Mouse (Mus musculus) heart, embryonic 15.5 days (tissue): ENCODE measurements around the gene Lpo. TPM values are rescaled to one million over a fixed set of nuclear protein-coding genes. Genes with fewer than 3 reads are reported as not detected.
"Not testable (repeated sequence)": the region's sequence is repeated elsewhere in the genome, so short reads cannot be mapped to it uniquely, and the experiment has no call there.

Experiments used
- ATAC-seq: fragments of 200-750 bp; cut with Nextera tagmentation; replicated peaks from 2 replicates; pipeline ENCODE4 v1.8.0; 2017; ENCODE audit warnings: low read depth, moderate TSS enrichment; ENCODE audit not compliant: insufficient number of reproducible peaks, insufficient read depth, low FRiP score
- H3K27ac ChIP-seq: fragments of 300-500 bp; sonication (generic); 2 replicates; pipeline ENCODE4 v1.5.1; 2015; ENCODE audit warnings: mild to moderate bottlenecking, inconsistent platforms
- H3K27me3 ChIP-seq: fragments of 300-500 bp; sonication (generic); 2 replicates; pipeline ENCODE4 v1.6.1; 2015; ENCODE audit warnings: inconsistent platforms
- H3K36me3 ChIP-seq: fragments of 300-500 bp; sonication (generic); 2 replicates; pipeline ENCODE4 v1.6.1; 2015; ENCODE audit warnings: mild to moderate bottlenecking, inconsistent platforms
- H3K4me1 ChIP-seq: fragments of 300-500 bp; sonication (generic); replicated peaks from 2 replicates; pipeline ENCODE4 v1.6.1; 2015; ENCODE audit warnings: inconsistent platforms
- H3K4me2 ChIP-seq: fragments of 300-500 bp; sonication (generic); 2 replicates; pipeline ENCODE4 v1.6.1; 2015; ENCODE audit warnings: inconsistent platforms, mild to moderate bottlenecking, moderate library complexity
- H3K4me3 ChIP-seq: fragments of 300-500 bp; sonication (generic); 2 replicates; pipeline ENCODE4 v1.5.1; 2015; ENCODE audit warnings: mild to moderate bottlenecking, inconsistent platforms
- H3K9ac ChIP-seq: fragments of 300-500 bp; sonication (generic); 2 replicates; pipeline ENCODE4 v1.6.1; 2015; ENCODE audit warnings: mild to moderate bottlenecking, inconsistent platforms
- H3K9me3 ChIP-seq: fragments of 300-500 bp; sonication (generic); replicated peaks from 2 replicates; pipeline ENCODE4 v1.6.1; 2016; ENCODE audit warnings: inconsistent platforms
- whole genome bisulfite sequencing: fragments of 180-500 bp; shearing (Covaris S2); methylation state at CpG from one replicate; pipeline ENCODE4 v1.1.7; 2015; ENCODE audit warnings: mixed read lengths; 5-methylcytosine and 5-hydroxymethylcytosine counted together
- polyA plus RNA-seq: library from polyadenylated mRNA; unstranded; fragments of >200 nt; fragmentation: Nextera tagmentation; extraction: Ambion mirVana; gene quantifications from 2 replicates; pipeline ENCODE4 v1.2.1, GENCODE M21; 2015

Gene Lpo
- polyA plus RNA-seq = 0.13 and 0.79 TPM in 2 replicates

DNA sequence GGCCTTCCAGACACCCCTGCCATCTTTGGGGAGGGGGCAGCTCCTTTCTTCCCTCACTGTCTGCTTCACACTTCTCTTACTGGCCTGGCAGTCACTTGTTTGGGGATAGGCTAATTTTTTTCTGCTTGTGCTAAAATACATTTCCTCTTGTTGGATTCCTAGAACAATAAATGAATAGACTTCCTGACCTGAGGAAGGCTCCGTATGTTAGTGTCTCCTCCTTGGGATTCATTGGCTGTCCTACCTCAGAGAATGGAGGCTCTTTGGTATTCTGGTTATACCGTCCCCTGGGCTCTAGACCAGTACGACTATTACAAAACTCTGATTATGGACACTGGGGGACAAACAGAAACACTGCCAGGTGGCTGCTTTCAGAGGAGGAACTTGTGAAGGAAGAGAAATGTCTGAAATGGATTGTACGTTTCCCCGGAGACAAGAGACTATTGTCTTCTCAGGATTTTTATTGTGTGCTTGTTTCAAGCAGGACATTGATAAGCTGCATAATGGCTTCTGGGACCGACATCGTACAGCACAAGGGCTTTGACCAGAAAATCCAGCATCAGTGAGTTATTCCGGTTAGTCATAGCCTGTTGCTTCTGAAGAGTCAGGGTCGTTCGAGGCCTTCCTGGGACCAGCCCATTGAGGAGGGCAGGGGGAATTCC is at the start of gene Lpo:
Gene Lpo, minus strand, starts transcription at position 51 of the 662 bp plus-strand sequence.
- ATAC-seq = no peak
- WGBS = 59% methylated on average over 10 of the region's 10 CpGs
- H3K27me3 ChIP-seq = peaks cover 25% of the 10 kb centered on the region
- no peak within 1 kb of the TSS for H3K27ac ChIP-seq
- no peaks in the 10 kb centered on the region for H3K4me1 ChIP-seq
- H3K9ac ChIP-seq = no peak within 1 kb of the TSS
- H3K9me3 ChIP-seq = no peaks in the 10 kb centered on the region
- H3K4me2 ChIP-seq = no peak within 1 kb of the TSS
- H3K4me3 ChIP-seq = no peak within 1 kb of the TSS
- no peaks in the 10 kb centered on the region for H3K36me3 ChIP-seq

- ATAC-seq = no peak
Measured at GRCm38 (mm10) chr11:87875436-87875835, 47.3 kb upstream of the Lpo start, which contains the start of gene Epx. Gene Epx (minus strand): TSS chr11:87875536.

DNA sequence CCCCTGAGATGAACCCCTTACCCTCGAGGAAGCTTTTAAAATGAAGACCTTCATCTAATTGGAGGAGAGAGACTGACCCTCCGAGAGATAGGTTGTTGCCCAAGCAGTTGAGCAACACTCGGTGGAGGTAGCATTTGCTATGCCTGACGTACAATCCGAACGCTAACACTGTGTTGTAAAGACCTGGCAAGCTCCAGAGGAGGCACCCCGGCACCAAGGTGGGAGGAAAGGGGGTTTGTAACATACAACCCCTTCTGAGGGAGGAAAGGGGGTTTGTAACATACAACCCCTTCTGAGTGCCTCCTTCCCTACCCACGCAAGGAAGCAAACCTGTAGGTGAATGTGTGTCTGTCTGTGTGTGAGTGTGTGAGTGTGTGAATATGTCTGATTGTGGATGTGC is 43.7 kb upstream of the Lpo start:
- Histone ChIP-seq H3K9ac (no peak overlapping the region), H3K4me1 (no peaks in the 10 kb centered on the region; the same call in 1 of the 2 replicates), H3K4me3 (no peak overlapping the region), H3K36me3 (no peaks in the 10 kb centered on the region), H3K4me2 (no peak overlapping the region), H3K27ac (no peak overlapping the region), H3K9me3 (no peaks in the 10 kb centered on the region), H3K27me3 (peaks cover 11% of the 10 kb centered on the region; the same call in 1 of the 2 replicates)
- no peak for ATAC-seq
- 31% methylated on average over 8 of the region's 8 CpGs for WGBS

More at GRCm38 (mm10) chr11:87875436-87875835, 47.3 kb upstream of the Lpo start, which contains the start of gene Epx:
- no peak within 1 kb of the TSS for H3K9ac ChIP-seq
- no peaks in the 10 kb centered on the region; the same call in 1 of the 2 replicates for H3K4me1 ChIP-seq
- no peaks in the 10 kb centered on the region for H3K9me3 ChIP-seq
- 71% methylated on average over 6 of the region's 6 CpGs for WGBS
- no peaks in the 10 kb centered on the region for H3K36me3 ChIP-seq
- H3K27me3 ChIP-seq = peaks cover 11% of the 10 kb centered on the region; the same call in 1 of the 2 replicates
- H3K4me2 ChIP-seq = no peak within 1 kb of the TSS
- no peak within 1 kb of the TSS for H3K27ac ChIP-seq
- no peak within 1 kb of the TSS for H3K4me3 ChIP-seq

GRCm38 (mm10) chr11:87870096-87870495 is 42.0 kb upstream of the Lpo start:
- peaks cover 3% of the 10 kb centered on the region; the same call in 1 of the 2 replicates for H3K27me3 ChIP-seq
- ATAC-seq = no peak
- H3K36me3 ChIP-seq = no peaks in the 10 kb centered on the region
- no peaks in the 10 kb centered on the region; the same call in 1 of the 2 replicates for H3K4me1 ChIP-seq
- no peak overlapping the region for H3K4me2 ChIP-seq
- H3K9me3 ChIP-seq = no peaks in the 10 kb centered on the region
- H3K27ac ChIP-seq = no peak overlapping the region
- no peak overlapping the region for H3K9ac ChIP-seq
- 77% methylated on average over 2 of the region's 2 CpGs for WGBS
- no peak overlapping the region for H3K4me3 ChIP-seq

DNA sequence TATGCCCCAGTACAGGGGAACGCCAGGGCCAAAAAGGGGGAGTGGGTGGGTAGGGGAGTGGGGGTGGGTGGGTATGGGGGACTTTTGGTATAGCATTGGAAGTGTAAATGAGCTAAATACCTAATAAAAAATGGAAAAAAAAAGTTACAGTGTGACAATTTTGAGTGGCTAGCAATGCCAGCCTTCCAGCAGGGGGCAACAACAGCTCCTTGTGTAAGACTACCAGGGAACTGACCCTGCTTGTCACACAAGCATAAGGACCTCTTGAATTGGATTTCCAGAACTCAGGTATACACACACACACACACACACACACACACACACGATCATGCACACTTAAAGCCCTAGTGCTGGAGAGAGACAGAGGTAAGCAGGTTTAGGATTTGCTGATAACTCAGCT is 38.8 kb upstream of the Lpo start:
- not testable (repeated sequence) for ATAC-seq, H3K4me1 ChIP-seq, H3K36me3 ChIP-seq, H3K9ac ChIP-seq, H3K27ac ChIP-seq, H3K9me3 ChIP-seq, H3K4me2 ChIP-seq, H3K4me3 ChIP-seq, H3K27me3 ChIP-seq
- 92% methylated on average over 1 of the region's 2 CpGs for WGBS

GRCm38 (mm10) chr11:87862805-87863204 is 34.7 kb upstream of the Lpo start:
- ATAC-seq = no peak
- Histone ChIP-seq H3K4me1 (0 out of 2 replicates have a peak, but pooled peaks cover 6% of the 10 kb centered on the region), H3K9ac (no peak overlapping the region), H3K4me3 (no peak overlapping the region), H3K27ac (no peak overlapping the region), H3K27me3 (no peaks in the 10 kb centered on the region), H3K4me2 (no peak overlapping the region), H3K36me3 (no peaks in the 10 kb centered on the region; the same call in 1 of the 2 replicates), H3K9me3 (no peaks in the 10 kb centered on the region)
- 91% methylated on average over 13 of the region's 13 CpGs for WGBS

DNA sequence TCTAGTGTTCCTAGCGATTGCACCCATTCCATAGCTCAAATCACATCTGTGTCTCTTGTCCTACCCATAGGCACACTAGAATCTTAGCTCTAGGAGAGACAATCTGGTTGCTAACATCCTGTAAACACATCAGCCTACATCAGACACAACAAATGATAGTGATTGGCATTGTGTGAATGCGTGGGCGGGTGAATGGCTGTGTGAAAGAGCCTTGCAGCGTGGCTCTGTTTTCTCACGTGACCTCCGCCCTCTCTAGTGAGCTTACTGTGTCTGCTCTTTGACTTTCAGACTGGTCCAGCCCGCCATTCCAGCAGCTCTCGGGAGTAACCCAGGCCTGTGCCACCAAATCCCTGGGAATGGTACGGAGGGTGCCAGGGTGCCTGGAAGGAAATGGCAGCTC is 32.3 kb upstream of the Lpo start:
- ATAC-seq = no peak
- Histone ChIP-seq H3K4me1 (0 out of 2 replicates have a peak, but pooled peaks cover 6% of the 10 kb centered on the region), H3K4me2 (no peak overlapping the region), H3K9ac (no peak overlapping the region), H3K9me3 (no peaks in the 10 kb centered on the region), H3K27ac (no peak overlapping the region), H3K27me3 (no peaks in the 10 kb centered on the region; the same call in 1 of the 2 replicates), H3K36me3 (no peaks in the 10 kb centered on the region; the same call in 1 of the 2 replicates), H3K4me3 (no peak overlapping the region)
- 84% methylated on average over 9 of the region's 9 CpGs for WGBS

- no peaks in the 10 kb centered on the region; the same call in 1 of the 2 replicates for H3K36me3 ChIP-seq
- H3K4me2 ChIP-seq = no peak overlapping the region
Measured at GRCm38 (mm10) chr11:87859273-87859672, 31.2 kb upstream of the Lpo start.

DNA sequence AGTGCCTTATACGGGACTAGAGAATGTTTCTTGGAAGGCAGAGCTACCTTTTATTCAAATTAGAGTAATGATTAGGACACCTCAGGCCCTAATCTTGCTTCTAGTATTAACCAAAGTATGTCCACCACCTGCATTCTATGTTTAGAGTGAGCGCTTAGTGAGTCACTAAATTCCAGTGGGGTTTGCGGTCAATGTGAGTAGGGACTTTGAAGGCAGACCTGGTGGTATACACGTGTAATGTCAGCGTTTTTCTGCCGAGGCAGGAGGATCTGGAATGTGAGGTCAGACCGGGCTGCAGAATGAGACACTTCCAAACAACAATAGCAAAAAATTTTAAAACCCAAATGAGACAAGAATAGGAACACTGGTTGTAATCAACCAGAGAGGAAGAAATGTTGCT is 26.5 kb upstream of the Lpo start:
- H3K36me3 ChIP-seq = no peaks in the 10 kb centered on the region
- no peak overlapping the region for H3K4me3 ChIP-seq
- H3K9me3 ChIP-seq = no peaks in the 10 kb centered on the region
- H3K9ac ChIP-seq = no peak overlapping the region
- no peaks in the 10 kb centered on the region; the same call in 1 of the 2 replicates for H3K27me3 ChIP-seq
- ATAC-seq = no peak
- peaks cover 15% of the 10 kb centered on the region for H3K4me1 ChIP-seq
- H3K4me2 ChIP-seq = no peak overlapping the region
- 81% methylated on average over 7 of the region's 7 CpGs for WGBS
- no peak overlapping the region for H3K27ac ChIP-seq

More at GRCm38 (mm10) chr11:87859273-87859672, 31.2 kb upstream of the Lpo start:
- peak; percentile 62; the same call in 1 of the 2 replicates for ATAC-seq
- H3K9me3 ChIP-seq = no peaks in the 10 kb centered on the region
- 55% methylated on average over 11 of the region's 11 CpGs for WGBS
- H3K4me3 ChIP-seq = no peak overlapping the region
- no peak overlapping the region for H3K27ac ChIP-seq
- H3K4me1 ChIP-seq = 0 out of 2 replicates have a peak, but pooled peaks cover 6% of the 10 kb centered on the region
- no peak overlapping the region for H3K9ac ChIP-seq
- no peaks in the 10 kb centered on the region; the same call in 1 of the 2 replicates for H3K27me3 ChIP-seq

DNA sequence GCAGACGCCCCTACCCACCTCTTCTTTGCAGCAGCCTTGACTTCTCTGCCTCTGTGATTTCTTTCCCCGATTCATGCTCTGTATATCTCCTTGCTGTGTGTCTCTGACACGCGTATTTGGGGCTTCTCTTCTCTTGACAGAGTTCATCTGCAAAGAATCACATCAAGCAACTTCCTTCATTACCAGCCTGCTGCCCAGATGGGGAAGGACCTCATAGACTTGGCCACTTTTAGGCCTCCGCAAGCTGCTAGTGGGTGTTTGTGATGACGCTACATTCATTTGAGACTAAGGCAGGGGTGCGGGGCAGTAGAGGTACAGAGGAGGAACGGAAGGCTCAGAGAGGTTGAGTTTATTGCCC is 25.5 kb upstream of the Lpo start:
- Histone ChIP-seq H3K4me2 (peak overlapping the region; percentile 86), H3K27me3 (no peaks in the 10 kb centered on the region; the same call in 1 of the 2 replicates), H3K9me3 (no peaks in the 10 kb centered on the region), H3K36me3 (no peaks in the 10 kb centered on the region), H3K27ac (peak overlapping the region; percentile 51; the same call in 1 of the 2 replicates), H3K4me3 (peak overlapping the region; percentile 72), H3K9ac (peak overlapping the region; percentile 60), H3K4me1 (peaks cover 9% of the 10 kb centered on the region)
- 0 out of 2 replicates have a peak, but pooled peaks have one; percentile 39 for ATAC-seq
- WGBS = 33% methylated on average over 8 of the region's 8 CpGs

DNA sequence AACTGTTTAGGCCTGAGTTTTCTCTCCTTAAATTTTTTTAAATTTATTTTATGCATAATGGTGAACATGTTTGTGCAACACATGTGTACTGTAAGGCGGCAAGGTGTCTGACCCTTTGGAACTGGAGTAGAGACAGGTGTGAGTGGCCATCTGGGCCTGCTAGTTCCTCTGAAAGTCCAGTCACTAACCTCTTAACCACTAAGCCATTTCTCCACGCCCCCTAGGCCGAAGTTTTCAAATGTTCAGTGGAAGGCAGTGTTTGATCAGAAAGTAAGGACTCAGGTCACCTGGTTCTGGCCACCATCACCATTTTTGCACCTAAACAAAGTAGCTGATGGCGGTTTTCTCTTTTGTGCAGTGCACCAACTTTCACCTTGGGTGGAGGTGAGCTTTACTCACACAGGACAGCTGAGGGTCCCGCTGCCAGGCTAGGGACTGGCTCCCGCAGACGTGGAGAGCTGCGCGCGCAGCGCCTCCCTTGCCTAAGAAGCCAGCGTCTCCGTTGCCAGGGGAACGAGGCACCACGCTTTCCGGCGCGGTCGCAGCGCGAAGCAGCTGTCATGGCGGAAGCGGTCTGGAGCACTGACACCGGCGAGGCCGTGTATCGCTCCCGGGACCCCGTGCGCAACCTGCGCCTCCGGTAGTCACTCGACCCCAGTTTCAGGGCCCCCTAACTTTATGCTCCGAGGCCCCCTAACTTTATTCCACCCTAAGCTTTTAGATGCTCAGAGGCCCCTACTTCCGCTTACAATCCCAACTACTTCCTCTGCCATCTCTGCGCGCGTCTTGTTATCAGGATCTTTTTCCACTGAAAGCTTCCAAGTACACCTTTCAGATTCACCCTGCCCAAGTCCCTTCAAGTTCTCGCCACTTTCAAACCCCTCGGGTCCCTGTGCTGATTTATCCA is 24.9 kb upstream of the Lpo start, which contains the start of gene Mks1:
Gene Mks1, plus strand, starts transcription at position 526 of the 907 bp plus-strand sequence.
- ATAC-seq = peak; percentile 84
- Histone ChIP-seq H3K9me3 (no peaks in the 10 kb centered on the region), H3K4me2 (peak within 1 kb of the TSS; percentile 86), H3K27ac (peak within 1 kb of the TSS; percentile 51; the same call in 1 of the 2 replicates), H3K36me3 (no peaks in the 10 kb centered on the region), H3K9ac (peak within 1 kb of the TSS; percentile 60), H3K27me3 (no peaks in the 10 kb centered on the region; the same call in 1 of the 2 replicates), H3K4me3 (peak within 1 kb of the TSS; percentile 72), H3K4me1 (peaks cover 9% of the 10 kb centered on the region)
- WGBS = 4% methylated on average over 40 of the region's 40 CpGs
